Mouse (Mus musculus): ENCODE results near the gene Serpina3m.

DNA sequence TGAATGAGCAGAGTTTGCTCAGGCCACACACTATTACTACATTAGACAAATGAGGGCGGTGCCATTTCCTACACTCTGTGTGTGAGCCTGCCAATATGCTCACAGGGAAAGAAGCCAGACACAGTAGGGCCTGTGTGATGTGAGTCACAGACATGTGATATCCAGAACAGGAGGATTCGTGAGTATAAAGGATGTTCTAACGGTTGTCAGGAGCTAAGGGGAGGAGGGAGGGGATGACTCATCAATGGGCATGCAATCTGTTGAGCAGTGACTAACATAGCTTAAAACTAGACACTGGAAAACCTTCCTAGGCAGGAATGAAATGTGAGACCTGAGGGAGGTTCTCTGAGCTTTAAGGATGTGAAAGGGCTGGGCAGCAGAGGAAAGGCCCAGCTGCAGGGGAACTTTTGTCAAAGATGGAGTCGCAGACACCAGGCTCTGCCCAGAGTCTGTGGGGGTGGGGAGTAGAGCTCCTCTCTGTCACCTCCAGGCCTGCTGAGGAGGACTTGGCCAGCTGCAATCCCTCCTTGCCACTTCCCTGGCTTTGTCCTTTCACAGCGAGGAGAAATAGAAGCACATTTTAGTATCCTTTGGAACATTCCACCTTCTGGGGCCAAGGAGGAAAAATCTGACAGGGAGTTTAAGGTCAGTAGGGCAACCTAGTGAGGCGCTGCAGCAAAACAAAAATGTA is 77.5 kb downstream of the Serpina3m start:
- TF ChIP-seq POLR2A (IDR thresholded peaks at IDR 0.05; ENCODE audit: insufficient read depth, low read depth, low read length) (no peak), CTCF (IDR thresholded peaks at IDR 0.05) (no peak), EP300 (IDR thresholded peaks at IDR 0.05; ENCODE audit: insufficient read depth, low read depth, low read length) (no peak)
